ENCODE assay signal across 11 mouse cellular contexts in the genomic region with DNA sequence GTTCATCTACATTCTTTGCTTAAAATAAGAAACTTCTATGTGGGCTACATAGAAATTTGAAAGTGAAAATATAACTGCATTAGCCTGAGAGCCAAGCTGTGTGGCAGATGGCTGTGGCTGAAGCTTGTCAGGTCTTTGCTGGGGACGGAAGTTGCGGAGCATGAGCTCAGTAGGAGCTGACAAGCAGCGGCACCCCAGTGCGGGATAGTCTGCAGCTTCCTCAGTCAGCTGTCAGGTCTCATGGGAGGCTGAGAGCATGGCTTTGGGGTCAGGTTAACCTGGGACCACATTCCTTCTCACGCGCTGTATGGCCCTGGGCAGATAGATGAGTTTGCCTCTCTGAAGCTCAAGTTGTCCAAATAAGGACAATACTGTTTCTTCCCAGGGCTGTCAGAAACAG. TPM values are rescaled to one million over a fixed set of nuclear protein-coding genes. Genes with fewer than 3 reads are reported as not detected.
DNase-seq lines count a peak whose midpoint lies in the region; ATAC-seq and TF ChIP-seq lines count a peak whose summit lies in the region.
"Had no signal": no experiment of that assay in that cellular context is flagged by ENCODE, and none has a peak within 500 bp of the region (broad histone marks: within the 10 kb centered on the region; RNA-seq: fewer than 3 reads in every experiment).

No protein-coding gene starts in this region.

- peak overlapping the region; percentile 79 for H3K27ac ChIP-seq in lung, postnatal 0 days (ENCODE audit: low read length)
- peak overlapping the region; percentile 50 for H3K27ac ChIP-seq in intestine, embryonic 16.5 days (ENCODE audit: low read length)
- peak overlapping the region; percentile 61 for H3K27ac ChIP-seq in stomach, embryonic 15.5 days

- peak; percentile 47 for ATAC-seq in lung, postnatal 0 days
- peak; percentile 26; the same call in 1 of the 2 replicates for ATAC-seq in intestine, embryonic 16.5 days
- no peak for ATAC-seq in stomach, embryonic 15.5 days (ENCODE audit: insufficient read depth, low FRiP score, low read depth)
- ATAC-seq: inflammation-experienced regulatory T-cells, adult 6 months had no signal

- TF ChIP-seq EP300 in lung, postnatal 0 days (IDR thresholded peaks at IDR 0.05): no peak

- DNase-seq in heart, adult 11 months: peak; percentile 90
- DNase-seq in heart, postnatal 4 days: no peak
- peak; percentile 50 for DNase-seq in lung, postnatal 0 days (ENCODE audit: low spot score)
- no peak for DNase-seq in lung, adult 18-20 months
- no peak for DNase-seq in urinary bladder, postnatal 36 days (ENCODE audit: low spot score in 2 of 2)
- DNase-seq in testis, postnatal 14 days (ENCODE audit: low spot score): no peak
- DNase-seq: thymus, adult 18-20 months had no signal

- H3K4me3 ChIP-seq in lung, postnatal 0 days (ENCODE audit: low read depth, low read length): no peak overlapping the region
- H3K4me3 ChIP-seq in intestine, embryonic 16.5 days (ENCODE audit: low read length): no peak overlapping the region
- no peak overlapping the region for H3K4me3 ChIP-seq in stomach, embryonic 15.5 days (replicated peaks)

- H3K4me1 ChIP-seq in lung, postnatal 0 days (ENCODE audit: insufficient read depth, low read depth, low read length): peaks cover 6% of the 10 kb centered on the region; the same call in 1 of the 2 replicates
- H3K4me1 ChIP-seq in intestine, embryonic 16.5 days (ENCODE audit: control insufficient read depth, insufficient read depth, low read length): peaks cover 12% of the 10 kb centered on the region
- peaks cover 19% of the 10 kb centered on the region for H3K4me1 ChIP-seq in stomach, embryonic 15.5 days

- H3K27me3 ChIP-seq in lung, postnatal 0 days (replicated peaks; ENCODE audit: insufficient read depth, low read length): no peaks in the 10 kb centered on the region
- no peaks in the 10 kb centered on the region for H3K27me3 ChIP-seq in intestine, embryonic 16.5 days (replicated peaks; ENCODE audit: control insufficient read depth, insufficient read depth, low read length)
- H3K27me3 ChIP-seq in stomach, embryonic 15.5 days (replicated peaks): no peaks in the 10 kb centered on the region

- H3K4me2 ChIP-seq in lung, postnatal 0 days (replicated peaks; ENCODE audit: low read depth, low read length): no peak overlapping the region; the same call in 1 of the 2 replicates
- no peak overlapping the region for H3K4me2 ChIP-seq in intestine, embryonic 16.5 days (ENCODE audit: low read depth, low read length)
- no peak overlapping the region for H3K4me2 ChIP-seq in stomach, embryonic 15.5 days

- H3K36me3 ChIP-seq in lung, postnatal 0 days (ENCODE audit: insufficient read depth, low read length): no peaks in the 10 kb centered on the region
- peaks cover 3% of the 10 kb centered on the region; the same call in 1 of the 2 replicates for H3K36me3 ChIP-seq in intestine, embryonic 16.5 days (ENCODE audit: control insufficient read depth, insufficient read depth, low read length)
- peaks cover 11% of the 10 kb centered on the region for H3K36me3 ChIP-seq in stomach, embryonic 15.5 days

- TF ChIP-seq CTCF in lung, postnatal 0 days (IDR thresholded peaks at IDR 0.05): no peak

- H3K9me3 ChIP-seq in lung, postnatal 0 days (ENCODE audit: low read length): no peaks in the 10 kb centered on the region
- no peaks in the 10 kb centered on the region for H3K9me3 ChIP-seq in intestine, embryonic 16.5 days (ENCODE audit: control insufficient read depth, low read length)
- H3K9me3 ChIP-seq in stomach, embryonic 15.5 days: no peaks in the 10 kb centered on the region

- H3K9ac ChIP-seq in lung, postnatal 0 days (replicated peaks; ENCODE audit: low read depth): no peak overlapping the region
- no peak overlapping the region for H3K9ac ChIP-seq in intestine, embryonic 16.5 days (ENCODE audit: low read depth, low read length)
- H3K9ac ChIP-seq in stomach, embryonic 15.5 days: no peak overlapping the region

- WGBS in lung, postnatal 0 days: 38% methylated on average over 6 of the region's 6 CpGs
- WGBS in intestine, embryonic 16.5 days: 54% methylated on average over 6 of the region's 6 CpGs
- WGBS in stomach, embryonic 15.5 days: 48% methylated on average over 6 of the region's 6 CpGs

RNA-seq across cellular contexts. Expression of a gene that starts 37.8 kb away (rescaled TPM):
- total RNA-seq in heart, postnatal 4 days (2021): 10 to 100 TPM; 16.3 to 17.6 TPM
- polyA plus RNA-seq in lung, postnatal 0 days (2015; fragmentation: Nextera tagmentation; extraction: Ambion mirVana): 8.3 and 10.4 TPM in 2 replicates
- polyA plus RNA-seq in intestine, embryonic 16.5 days (2015; fragmentation: Nextera tagmentation; extraction: Ambion mirVana): 13.0 and 13.1 TPM in 2 replicates
- polyA plus RNA-seq in stomach, embryonic 15.5 days (2015; fragmentation: Nextera tagmentation; extraction: Ambion mirVana): 18.8 and 18.9 TPM in 2 replicates

RNA-seq across cellular contexts. Expression of a gene that starts 37.9 kb away (rescaled TPM):
- total RNA-seq in heart, postnatal 4 days (2021): 1 to 10 TPM; 3.4 to 3.8 TPM
- 4.5 and 6.7 TPM in 2 replicates for polyA plus RNA-seq in lung, postnatal 0 days (2015; fragmentation: Nextera tagmentation; extraction: Ambion mirVana)
- polyA plus RNA-seq in intestine, embryonic 16.5 days (2015; fragmentation: Nextera tagmentation; extraction: Ambion mirVana): 10.0 and 12.2 TPM in 2 replicates
- polyA plus RNA-seq in stomach, embryonic 15.5 days (2015; fragmentation: Nextera tagmentation; extraction: Ambion mirVana): 15.4 and 19.4 TPM in 2 replicates

RNA-seq across cellular contexts. Expression of a gene that starts 40.5 kb away (rescaled TPM):
- total RNA-seq in heart, postnatal 4 days (2021): under 1 TPM; 0.24 to 0.34 TPM
- 0.04 TPM in 1 of 2 replicates, not detected in the other for polyA plus RNA-seq in lung, postnatal 0 days (2015; fragmentation: Nextera tagmentation; extraction: Ambion mirVana)
- 0.31 TPM in 1 of 2 replicates, not detected in the other for polyA plus RNA-seq in intestine, embryonic 16.5 days (2015; fragmentation: Nextera tagmentation; extraction: Ambion mirVana)
- polyA plus RNA-seq in stomach, embryonic 15.5 days (2015; fragmentation: Nextera tagmentation; extraction: Ambion mirVana): 0.15 and 0.31 TPM in 2 replicates
- total RNA-seq: megakaryocyte-erythroid progenitor cell, adult 5-6 weeks had no signal

RNA-seq across cellular contexts. Expression of a gene that starts 52.8 kb away (rescaled TPM):
- under 1 TPM; 0.88 to 0.90 TPM for total RNA-seq in heart, postnatal 4 days (2021)
- 1.5 and 2.0 TPM in 2 replicates for polyA plus RNA-seq in lung, postnatal 0 days (2015; fragmentation: Nextera tagmentation; extraction: Ambion mirVana)
- polyA plus RNA-seq in intestine, embryonic 16.5 days (2015; fragmentation: Nextera tagmentation; extraction: Ambion mirVana): 0.36 and 0.44 TPM in 2 replicates
- 0.58 and 0.71 TPM in 2 replicates for polyA plus RNA-seq in stomach, embryonic 15.5 days (2015; fragmentation: Nextera tagmentation; extraction: Ambion mirVana)

RNA-seq across cellular contexts. Expression of a gene that starts 53.7 kb away (rescaled TPM):
- total RNA-seq in heart, postnatal 4 days (2021): not detected
- polyA plus RNA-seq in lung, postnatal 0 days (2015; fragmentation: Nextera tagmentation; extraction: Ambion mirVana): not detected in 2 replicates
- not detected in 2 replicates for polyA plus RNA-seq in intestine, embryonic 16.5 days (2015; fragmentation: Nextera tagmentation; extraction: Ambion mirVana)
- polyA plus RNA-seq in stomach, embryonic 15.5 days (2015; fragmentation: Nextera tagmentation; extraction: Ambion mirVana): not detected in 2 replicates
- total RNA-seq: megakaryocyte-erythroid progenitor cell, adult 5-6 weeks had no signal
- polyA plus RNA-seq: inflammation-experienced regulatory T-cells, adult 6 months had no signal

Comparison
In these comparisons a context has a peak if more than half of its experiments do, and no peak if none do; other contexts are left out.
1. DNase-seq: peak in heart, adult 11 months (single experiment) and lung, postnatal 0 days (single experiment); none in heart, postnatal 4 days (single experiment), lung, adult 18-20 months (0 of 2), urinary bladder, postnatal 36 days (0 of 2) and testis, postnatal 14 days (single experiment).
2. Peak in every context shown above with its lines, with median percentiles within 50 percentile points of each other: H3K27ac ChIP-seq.